ENCODE assay signal across 8 mouse cellular contexts in genomic region chr1:179061759-179062168, GRCm38 (mm10).
A peak's percentile ranks its signal among the peaks of the same experiment; 100 is the strongest.
DNase-seq lines count a peak whose midpoint lies in the region; ATAC-seq and TF ChIP-seq lines count a peak whose summit lies in the region.

No protein-coding gene starts in this region.

- H3K9ac ChIP-seq in forebrain, embryonic 16.5 days (replicated peaks; ENCODE audit: low read depth, low read length): no peak overlapping the region
- no peak overlapping the region for H3K9ac ChIP-seq in hindbrain, embryonic 16.5 days (ENCODE audit: low read depth, low read length)
- no peak overlapping the region for H3K9ac ChIP-seq in liver, embryonic 11.5 days (ENCODE audit: low read depth, low read length)
- no peak overlapping the region for H3K9ac ChIP-seq in midbrain, postnatal 0 days (replicated peaks; ENCODE audit: low read length, poor library complexity, severe bottlenecking)

- peaks cover 53% of the 10 kb centered on the region for H3K4me1 ChIP-seq in cerebellum, adult 2 months (ENCODE audit: control insufficient read depth, insufficient read depth, low read length)
- H3K4me1 ChIP-seq in forebrain, embryonic 16.5 days (replicated peaks; ENCODE audit: control insufficient read depth, insufficient read depth, low read length): peaks cover 24% of the 10 kb centered on the region
- H3K4me1 ChIP-seq in hindbrain, embryonic 16.5 days (ENCODE audit: control insufficient read depth, insufficient read depth, low read depth, low read length): peaks cover 21% of the 10 kb centered on the region
- peaks cover 29% of the 10 kb centered on the region for H3K4me1 ChIP-seq in liver, embryonic 11.5 days (replicated peaks; ENCODE audit: control insufficient read depth, insufficient read depth, low read length)
- peaks cover 9% of the 10 kb centered on the region for H3K4me1 ChIP-seq in midbrain, postnatal 0 days (ENCODE audit: insufficient read depth, low read length)

- H3K27me3 ChIP-seq in cerebellum, adult 2 months (ENCODE audit: control insufficient read depth, insufficient read depth, low read length): no peaks in the 10 kb centered on the region
- H3K27me3 ChIP-seq in forebrain, embryonic 16.5 days (replicated peaks; ENCODE audit: control insufficient read depth, insufficient read depth, low read length): no peaks in the 10 kb centered on the region
- H3K27me3 ChIP-seq in hindbrain, embryonic 16.5 days (replicated peaks; ENCODE audit: control insufficient read depth, insufficient read depth, low read length): no peaks in the 10 kb centered on the region
- H3K27me3 ChIP-seq in liver, embryonic 11.5 days (replicated peaks; ENCODE audit: control insufficient read depth, insufficient read depth, low read length): no peaks in the 10 kb centered on the region
- H3K27me3 ChIP-seq in midbrain, postnatal 0 days (ENCODE audit: insufficient read depth, low read length): no peaks in the 10 kb centered on the region

- no peak for TF ChIP-seq CTCF in gastrocnemius, adult 2 months (IDR thresholded peaks at IDR 0.05)
- TF ChIP-seq CTCF in cerebellum, adult 2 months (IDR thresholded peaks at IDR 0.05; ENCODE audit: borderline replicate concordance, insufficient read depth, low read depth, low read length): no peak
- TF ChIP-seq CTCF in midbrain, postnatal 0 days (IDR thresholded peaks at IDR 0.05): no peak

- 21% methylated on average over 9 of the region's 9 CpGs for WGBS in cerebellum, adult 2 months
- 7% methylated on average over 9 of the region's 9 CpGs for WGBS in forebrain, embryonic 16.5 days
- 11% methylated on average over 9 of the region's 9 CpGs for WGBS in hindbrain, embryonic 16.5 days
- WGBS in liver, embryonic 11.5 days: 28% methylated on average over 9 of the region's 9 CpGs
- WGBS in midbrain, postnatal 0 days: 22% methylated on average over 9 of the region's 9 CpGs

- H3K9me3 ChIP-seq in forebrain, embryonic 16.5 days (ENCODE audit: control insufficient read depth, low read length): no peaks in the 10 kb centered on the region
- H3K9me3 ChIP-seq in hindbrain, embryonic 16.5 days (ENCODE audit: control insufficient read depth, low read length): no peaks in the 10 kb centered on the region
- H3K9me3 ChIP-seq in liver, embryonic 11.5 days (ENCODE audit: control insufficient read depth, low read length): no peaks in the 10 kb centered on the region
- H3K9me3 ChIP-seq in midbrain, postnatal 0 days (ENCODE audit: low read length): no peaks in the 10 kb centered on the region

- peak; percentile 35 for DNase-seq in gastrocnemius, adult 2 months
- no peak for DNase-seq in gastrocnemius, postnatal 25 days
- peak; percentile 60 to 65 for DNase-seq in cerebellum, adult 2 months
- DNase-seq in liver, embryonic 11.5 days (ENCODE audit: low spot score): peak; percentile 53
- peak; percentile 62 for DNase-seq in midbrain, postnatal 0 days (ENCODE audit: low spot score)
- no peak for DNase-seq in layer of hippocampus, postnatal 25 days (ENCODE audit: extremely low spot score in 1 of 2, low spot score in 1 of 2)

- intact Hi-C loops in gastrocnemius, adult 2 months (cut with DNase I): no loop called here

- H3K4me2 ChIP-seq in forebrain, embryonic 16.5 days (ENCODE audit: low read length): peak overlapping the region; percentile 16; the same call in 1 of the 2 replicates
- no peak overlapping the region for H3K4me2 ChIP-seq in hindbrain, embryonic 16.5 days (ENCODE audit: low read length)
- peak overlapping the region; percentile 31 for H3K4me2 ChIP-seq in liver, embryonic 11.5 days
- no peak overlapping the region for H3K4me2 ChIP-seq in midbrain, postnatal 0 days (ENCODE audit: low read depth, low read length, poor library complexity, severe bottlenecking)

- H3K27ac ChIP-seq in gastrocnemius, adult 2 months: no peak overlapping the region
- H3K27ac ChIP-seq in cerebellum, adult 2 months (ENCODE audit: insufficient read depth, low read length): 0 out of 2 replicates have a peak overlapping the region, but pooled peaks have one; percentile 24
- no peak overlapping the region for H3K27ac ChIP-seq in forebrain, embryonic 16.5 days (ENCODE audit: low read length)
- no peak overlapping the region for H3K27ac ChIP-seq in hindbrain, embryonic 16.5 days (ENCODE audit: low read depth, low read length)
- H3K27ac ChIP-seq in liver, embryonic 11.5 days (ENCODE audit: low read depth, low read length): peak overlapping the region; percentile 60
- H3K27ac ChIP-seq in midbrain, postnatal 0 days (ENCODE audit: low read depth, low read length): no peak overlapping the region

- peak; percentile 68 for ATAC-seq in forebrain, embryonic 16.5 days
- peak; percentile 66 for ATAC-seq in hindbrain, embryonic 16.5 days
- peak; percentile 67 for ATAC-seq in liver, embryonic 11.5 days (replicated peaks; ENCODE audit: low FRiP score)
- no peak for ATAC-seq in midbrain, postnatal 0 days (ENCODE audit: low FRiP score)

- H3K36me3 ChIP-seq in forebrain, embryonic 16.5 days (ENCODE audit: control insufficient read depth, insufficient read depth): no peaks in the 10 kb centered on the region
- H3K36me3 ChIP-seq in hindbrain, embryonic 16.5 days (ENCODE audit: control insufficient read depth, insufficient read depth, low read length): no peaks in the 10 kb centered on the region
- H3K36me3 ChIP-seq in liver, embryonic 11.5 days (ENCODE audit: control insufficient read depth, insufficient read depth, low read length): no peaks in the 10 kb centered on the region
- H3K36me3 ChIP-seq in midbrain, postnatal 0 days (ENCODE audit: insufficient read depth, low read length): no peaks in the 10 kb centered on the region

- no peak overlapping the region for H3K4me3 ChIP-seq in gastrocnemius, adult 2 months
- no peak overlapping the region for H3K4me3 ChIP-seq in cerebellum, adult 2 months (replicated peaks; ENCODE audit: insufficient read depth, low read depth, low read length)
- no peak overlapping the region for H3K4me3 ChIP-seq in forebrain, embryonic 16.5 days (replicated peaks; ENCODE audit: low read length)
- no peak overlapping the region for H3K4me3 ChIP-seq in hindbrain, embryonic 16.5 days (ENCODE audit: low read length)
- H3K4me3 ChIP-seq in liver, embryonic 11.5 days (ENCODE audit: low read depth, low read length): no peak overlapping the region
- H3K4me3 ChIP-seq in midbrain, postnatal 0 days (ENCODE audit: low read depth, low read length): no peak overlapping the region

- no peak for TF ChIP-seq POLR2A in cerebellum, adult 2 months (IDR thresholded peaks at IDR 0.05; ENCODE audit: borderline replicate concordance, insufficient read depth, low read length)

Comparison
In these comparisons a context has a peak if more than half of its experiments do, and no peak if none do; other contexts are left out.
1. DNase-seq: peak in gastrocnemius, adult 2 months (single experiment), cerebellum, adult 2 months (2 of 2), liver, embryonic 11.5 days (single experiment) and midbrain, postnatal 0 days (single experiment); none in gastrocnemius, postnatal 25 days (single experiment) and layer of hippocampus, postnatal 25 days (0 of 2).
2. H3K27ac ChIP-seq: peak in cerebellum, adult 2 months (single experiment) and liver, embryonic 11.5 days (single experiment); none in gastrocnemius, adult 2 months (single experiment), forebrain, embryonic 16.5 days (single experiment), hindbrain, embryonic 16.5 days (single experiment) and midbrain, postnatal 0 days (single experiment).
3. H3K4me2 ChIP-seq: peak in forebrain, embryonic 16.5 days (single experiment) and liver, embryonic 11.5 days (single experiment); none in hindbrain, embryonic 16.5 days (single experiment) and midbrain, postnatal 0 days (single experiment).